Mouse (Mus musculus): ENCODE data around the gene H3f3b. TPM values are rescaled to one million over a fixed set of nuclear protein-coding genes. Genes with fewer than 3 reads are reported as not detected.
A peak's percentile ranks its signal among the peaks of the same experiment; 100 is the strongest.
"Not testable (repeated sequence)": the region's sequence is repeated elsewhere in the genome, so short reads cannot be mapped to it uniquely, and the experiment has no call there.

The H3f3b gene
- polyA plus RNA-seq, 1 experiment from 2014 or later, result 1,357 TPM

- 78% methylated on average over 2 of the region's 2 CpGs for WGBS
- Histone ChIP-seq H3K27me3 (ENCODE audit: control insufficient read depth, insufficient read depth, low read length) (no peaks in the 10 kb centered on the region), H3K4me3 (ENCODE audit: low read depth, low read length) (no peak overlapping the region), H3K27ac (replicated peaks) (no peak overlapping the region), H3K36me3 (ENCODE audit: control insufficient read depth, insufficient read depth, low read length) (peaks cover 9% of the 10 kb centered on the region), H3K4me2 (replicated peaks; ENCODE audit: low read depth) (no peak overlapping the region), H3K9ac (ENCODE audit: low read length) (no peak overlapping the region), H3K4me1 (replicated peaks; ENCODE audit: control insufficient read depth, insufficient read depth) (no peaks in the 10 kb centered on the region), H3K9me3 (ENCODE audit: control insufficient read depth, low read length) (no peaks in the 10 kb centered on the region)
- ATAC-seq (ENCODE audit: low FRiP score, low TSS enrichment) (peak; percentile 13), DNase-seq (ENCODE audit: low spot score) (peak; percentile 66)
- TF ChIP-seq EP300 (optimal IDR thresholded peaks at IDR 0.05), result no peak
- no peak; the same call in 1 of the 2 replicates for TF ChIP-seq CTCF (IDR thresholded peaks at IDR 0.05; ENCODE audit: low read depth)
Observed at GRCm38 (mm10) chr11:116019976-116020411, 7.8 kb downstream of the H3f3b start.

GRCm38 (mm10) chr11:116019360-116019791 lies 8.4 kb downstream of the H3f3b start:
- peak; percentile 8 for ATAC-seq (ENCODE audit: low FRiP score, low TSS enrichment)
- H3K4me2 ChIP-seq (replicated peaks; ENCODE audit: low read depth), result no peak overlapping the region
- H3K9me3 ChIP-seq (ENCODE audit: control insufficient read depth, low read length), result no peaks in the 10 kb centered on the region
- no peaks in the 10 kb centered on the region for H3K4me1 ChIP-seq (replicated peaks; ENCODE audit: control insufficient read depth, insufficient read depth)
- peaks cover 9% of the 10 kb centered on the region for H3K36me3 ChIP-seq (ENCODE audit: control insufficient read depth, insufficient read depth, low read length)
- no peaks in the 10 kb centered on the region for H3K27me3 ChIP-seq (ENCODE audit: control insufficient read depth, insufficient read depth, low read length)
- no peak for DNase-seq (ENCODE audit: low spot score)
- peak overlapping the region; percentile 14 for H3K27ac ChIP-seq (replicated peaks)
- 61% methylated on average over 1 of the region's 1 CpGs for WGBS
- no peak for TF ChIP-seq CTCF (IDR thresholded peaks at IDR 0.05; ENCODE audit: low read depth)
- no peak for TF ChIP-seq EP300 (optimal IDR thresholded peaks at IDR 0.05)
- no peak overlapping the region for H3K9ac ChIP-seq (ENCODE audit: low read length)
- H3K4me3 ChIP-seq (ENCODE audit: low read depth, low read length), result no peak overlapping the region

- not testable (repeated sequence) for H3K9ac ChIP-seq (ENCODE audit: low read length); H3K36me3 ChIP-seq (ENCODE audit: control insufficient read depth, insufficient read depth, low read length); H3K4me1 ChIP-seq (replicated peaks; ENCODE audit: control insufficient read depth, insufficient read depth); H3K4me2 ChIP-seq (replicated peaks; ENCODE audit: low read depth); H3K27ac ChIP-seq (replicated peaks); H3K9me3 ChIP-seq (ENCODE audit: control insufficient read depth, low read length); DNase-seq (ENCODE audit: low spot score); H3K27me3 ChIP-seq (ENCODE audit: control insufficient read depth, insufficient read depth, low read length); H3K4me3 ChIP-seq (ENCODE audit: low read depth, low read length); ATAC-seq (ENCODE audit: low FRiP score, low TSS enrichment)
- WGBS, result 78% methylated on average over 4 of the region's 4 CpGs
Observed at GRCm38 (mm10) chr11:116018867-116019266, 8.9 kb downstream of the H3f3b start.

GRCm38 (mm10) chr11:116018106-116018505 lies 9.7 kb downstream of the H3f3b start:
- Histone ChIP-seq H3K9ac (ENCODE audit: low read length) (no peak overlapping the region), H3K4me3 (ENCODE audit: low read depth, low read length) (no peak overlapping the region), H3K4me2 (replicated peaks; ENCODE audit: low read depth) (no peak overlapping the region), H3K36me3 (ENCODE audit: control insufficient read depth, insufficient read depth, low read length) (peaks cover 9% of the 10 kb centered on the region), H3K9me3 (ENCODE audit: control insufficient read depth, low read length) (no peaks in the 10 kb centered on the region), H3K27ac (replicated peaks) (no peak overlapping the region), H3K27me3 (ENCODE audit: control insufficient read depth, insufficient read depth, low read length) (no peaks in the 10 kb centered on the region), H3K4me1 (replicated peaks; ENCODE audit: control insufficient read depth, insufficient read depth) (no peaks in the 10 kb centered on the region)
- ATAC-seq (ENCODE audit: low FRiP score, low TSS enrichment) (peak; percentile 19), DNase-seq (ENCODE audit: low spot score) (peak; percentile 70)
- peak; percentile 78 for TF ChIP-seq CTCF (IDR thresholded peaks at IDR 0.05; ENCODE audit: low read depth)
- TF ChIP-seq EP300 (optimal IDR thresholded peaks at IDR 0.05), result no peak
- 35% methylated on average over 6 of the region's 6 CpGs for WGBS

GRCm38 (mm10) chr11:116014821-116015220 lies 12.9 kb downstream of the H3f3b start:
- Histone ChIP-seq H3K4me1 (replicated peaks; ENCODE audit: control insufficient read depth, insufficient read depth) (no peaks in the 10 kb centered on the region), H3K9me3 (ENCODE audit: control insufficient read depth, low read length) (no peaks in the 10 kb centered on the region), H3K9ac (ENCODE audit: low read length) (no peak overlapping the region), H3K4me2 (replicated peaks; ENCODE audit: low read depth) (no peak overlapping the region), H3K27ac (replicated peaks) (peak overlapping the region; percentile 58; the same call in 1 of the 2 replicates), H3K36me3 (ENCODE audit: control insufficient read depth, insufficient read depth, low read length) (no peaks in the 10 kb centered on the region), H3K4me3 (ENCODE audit: low read depth, low read length) (no peak overlapping the region), H3K27me3 (ENCODE audit: control insufficient read depth, insufficient read depth, low read length) (no peaks in the 10 kb centered on the region)
- DNase-seq (ENCODE audit: low spot score), result peak; percentile 52
- ATAC-seq (ENCODE audit: low FRiP score, low TSS enrichment), result peak; percentile 13; the same call in 1 of the 2 replicates
- 38% methylated on average over 8 of the region's 8 CpGs for WGBS
- TF ChIP-seq CTCF (IDR thresholded peaks at IDR 0.05; ENCODE audit: low read depth) (no peak), EP300 (optimal IDR thresholded peaks at IDR 0.05) (no peak)

- H3K9me3 ChIP-seq (ENCODE audit: control insufficient read depth, low read length), result no peaks in the 10 kb centered on the region
- no peaks in the 10 kb centered on the region for H3K4me1 ChIP-seq (replicated peaks; ENCODE audit: control insufficient read depth, insufficient read depth)
- WGBS, result under 1% methylated on average over 53 of the region's 55 CpGs
- H3K36me3 ChIP-seq (ENCODE audit: control insufficient read depth, insufficient read depth, low read length), result peaks cover 3% of the 10 kb centered on the region; the same call in 1 of the 2 replicates
- H3K4me2 ChIP-seq (replicated peaks; ENCODE audit: low read depth), result peak within 1 kb of the TSS; percentile 90
- H3K27ac ChIP-seq (replicated peaks), result peak within 1 kb of the TSS; percentile 91
- ATAC-seq (ENCODE audit: low FRiP score, low TSS enrichment) (peak; percentile 87), DNase-seq (ENCODE audit: low spot score) (peak; percentile 95)
- no peaks in the 10 kb centered on the region for H3K27me3 ChIP-seq (ENCODE audit: control insufficient read depth, insufficient read depth, low read length)
- TF ChIP-seq CTCF (IDR thresholded peaks at IDR 0.05; ENCODE audit: low read depth), result no peak
- no peak for TF ChIP-seq EP300 (optimal IDR thresholded peaks at IDR 0.05)
- H3K4me3 ChIP-seq (ENCODE audit: low read depth, low read length), result peak within 1 kb of the TSS; percentile 68
- H3K9ac ChIP-seq (ENCODE audit: low read length), result peak within 1 kb of the TSS; percentile 87
Observed at GRCm38 (mm10) chr11:116012262-116012947, 15.4 kb downstream of the H3f3b start, which contains the start of gene Galk1. Gene Galk1 (minus strand): TSS chr11:116012719.

Data from stomach, postnatal 0 days (tissue).